Mouse (Mus musculus): ENCODE data around the gene Gpr143. TPM values are rescaled to one million over a fixed set of nuclear protein-coding genes. Genes with fewer than 3 reads are reported as not detected.

Gpr143 gene
- polyA plus RNA-seq, 2 experiments, result 0.29 to 0.39 TPM

- Histone ChIP-seq H3K9ac (ENCODE audit: low read depth, low read length, severe bottlenecking) (peak within 1 kb of the TSS; percentile 61), H3K27ac (replicated peaks; ENCODE audit: low read depth, low read length) (0 out of 2 replicates have a peak within 1 kb of the TSS, but pooled peaks have one; percentile 19), H3K9me3 (ENCODE audit: control insufficient read depth, low read length) (no peaks in the 10 kb centered on the region), H3K27me3 (ENCODE audit: control insufficient read depth, insufficient read depth, low read length) (peaks cover 4% of the 10 kb centered on the region; the same call in 1 of the 2 replicates), H3K4me2 (replicated peaks; ENCODE audit: low read depth, low read length, severe bottlenecking) (peak within 1 kb of the TSS; percentile 57), H3K36me3 (ENCODE audit: control insufficient read depth, insufficient read depth, low read length) (no peaks in the 10 kb centered on the region), H3K4me3 (replicated peaks; ENCODE audit: low read length) (peak within 1 kb of the TSS; percentile 55), H3K4me1 (ENCODE audit: control insufficient read depth, insufficient read depth, low read length) (no peaks in the 10 kb centered on the region)
- WGBS, result 21% methylated on average over 47 of the region's 55 CpGs
- ATAC-seq (ENCODE audit: low FRiP score, low read depth) (peak; percentile 80), DNase-seq (ENCODE audit: low spot score) (no peak)
- TF ChIP-seq POLR2A (IDR thresholded peaks at IDR 0.05; ENCODE audit: borderline replicate concordance, extremely low read depth, insufficient read depth, insufficient read length), result no peak
These were observed 12.7 kb upstream of the Gpr143 start, which contains the start of gene Shroom2 for GRCm38 (mm10) chrX:152768891-152769599. Gene Shroom2 (minus strand): TSS chrX:152769465.

- Histone ChIP-seq H3K4me1 (ENCODE audit: control insufficient read depth, insufficient read depth, low read length) (no peaks in the 10 kb centered on the region), H3K4me2 (replicated peaks; ENCODE audit: low read depth, low read length, severe bottlenecking) (peak overlapping the region; percentile 57), H3K9me3 (ENCODE audit: control insufficient read depth, low read length) (no peaks in the 10 kb centered on the region), H3K27me3 (ENCODE audit: control insufficient read depth, insufficient read depth, low read length) (peaks cover 4% of the 10 kb centered on the region; the same call in 1 of the 2 replicates), H3K4me3 (replicated peaks; ENCODE audit: low read length) (peak overlapping the region; percentile 55), H3K9ac (ENCODE audit: low read depth, low read length, severe bottlenecking) (peak overlapping the region; percentile 61), H3K36me3 (ENCODE audit: control insufficient read depth, insufficient read depth, low read length) (no peaks in the 10 kb centered on the region), H3K27ac (replicated peaks; ENCODE audit: low read depth, low read length) (0 out of 2 replicates have a peak overlapping the region, but pooled peaks have one; percentile 19)
- ATAC-seq (ENCODE audit: low FRiP score, low read depth) (peak; percentile 93), DNase-seq (ENCODE audit: low spot score) (peak; percentile 64)
- 24% methylated on average over 24 of the region's 48 CpGs for WGBS
- TF ChIP-seq POLR2A (IDR thresholded peaks at IDR 0.05; ENCODE audit: borderline replicate concordance, extremely low read depth, insufficient read depth, insufficient read length), result no peak
These were observed 12.0 kb upstream of the Gpr143 start for GRCm38 (mm10) chrX:152769600-152770157.

GRCm38 (mm10) chrX:152788129-152788528, 6.4 kb downstream of the Gpr143 start:
- no peak for TF ChIP-seq POLR2A (IDR thresholded peaks at IDR 0.05; ENCODE audit: borderline replicate concordance, extremely low read depth, insufficient read depth, insufficient read length)
- no peaks in the 10 kb centered on the region for H3K27me3 ChIP-seq (ENCODE audit: control insufficient read depth, insufficient read depth, low read length)
- ATAC-seq (ENCODE audit: low FRiP score, low read depth), result no peak
- 82% methylated on average over 1 of the region's 1 CpGs for WGBS
- no peak overlapping the region for H3K4me2 ChIP-seq (replicated peaks; ENCODE audit: low read depth, low read length, severe bottlenecking)
- H3K9ac ChIP-seq (ENCODE audit: low read depth, low read length, severe bottlenecking), result no peak overlapping the region
- H3K27ac ChIP-seq (replicated peaks; ENCODE audit: low read depth, low read length), result no peak overlapping the region
- DNase-seq (ENCODE audit: low spot score), result no peak
- no peak overlapping the region for H3K4me3 ChIP-seq (replicated peaks; ENCODE audit: low read length)
- no peaks in the 10 kb centered on the region for H3K4me1 ChIP-seq (ENCODE audit: control insufficient read depth, insufficient read depth, low read length)
- no peaks in the 10 kb centered on the region for H3K36me3 ChIP-seq (ENCODE audit: control insufficient read depth, insufficient read depth, low read length)
- no peaks in the 10 kb centered on the region for H3K9me3 ChIP-seq (ENCODE audit: control insufficient read depth, low read length)

- 70% methylated on average over 2 of the region's 2 CpGs for WGBS
These were observed 6.9 kb downstream of the Gpr143 start for GRCm38 (mm10) chrX:152788611-152789010.

GRCm38 (mm10) chrX:152805317-152805716, 23.6 kb downstream of the Gpr143 start:
- no peak overlapping the region for H3K9ac ChIP-seq (ENCODE audit: low read depth, low read length, severe bottlenecking)
- no peaks in the 10 kb centered on the region for H3K9me3 ChIP-seq (ENCODE audit: control insufficient read depth, low read length)
- H3K27ac ChIP-seq (replicated peaks; ENCODE audit: low read depth, low read length), result no peak overlapping the region
- no peak for TF ChIP-seq POLR2A (IDR thresholded peaks at IDR 0.05; ENCODE audit: borderline replicate concordance, extremely low read depth, insufficient read depth, insufficient read length)
- no peaks in the 10 kb centered on the region for H3K4me1 ChIP-seq (ENCODE audit: control insufficient read depth, insufficient read depth, low read length)
- no peak overlapping the region for H3K4me3 ChIP-seq (replicated peaks; ENCODE audit: low read length)
- H3K27me3 ChIP-seq (ENCODE audit: control insufficient read depth, insufficient read depth, low read length), result no peaks in the 10 kb centered on the region
- no peak overlapping the region for H3K4me2 ChIP-seq (replicated peaks; ENCODE audit: low read depth, low read length, severe bottlenecking)
- H3K36me3 ChIP-seq (ENCODE audit: control insufficient read depth, insufficient read depth, low read length), result no peaks in the 10 kb centered on the region
- ATAC-seq (ENCODE audit: low FRiP score, low read depth) (no peak), DNase-seq (ENCODE audit: low spot score) (no peak)

More at GRCm38 (mm10) chrX:152788611-152789010, 6.9 kb downstream of the Gpr143 start:
- H3K9me3 ChIP-seq (ENCODE audit: control insufficient read depth, low read length), result no peaks in the 10 kb centered on the region
- no peak overlapping the region for H3K27ac ChIP-seq (replicated peaks; ENCODE audit: low read depth, low read length)
- TF ChIP-seq POLR2A (IDR thresholded peaks at IDR 0.05; ENCODE audit: borderline replicate concordance, extremely low read depth, insufficient read depth, insufficient read length), result no peak
- H3K4me1 ChIP-seq (ENCODE audit: control insufficient read depth, insufficient read depth, low read length), result no peaks in the 10 kb centered on the region
- H3K4me2 ChIP-seq (replicated peaks; ENCODE audit: low read depth, low read length, severe bottlenecking), result no peak overlapping the region
- no peak overlapping the region for H3K9ac ChIP-seq (ENCODE audit: low read depth, low read length, severe bottlenecking)
- no peaks in the 10 kb centered on the region for H3K27me3 ChIP-seq (ENCODE audit: control insufficient read depth, insufficient read depth, low read length)
- H3K36me3 ChIP-seq (ENCODE audit: control insufficient read depth, insufficient read depth, low read length), result no peaks in the 10 kb centered on the region
- H3K4me3 ChIP-seq (replicated peaks; ENCODE audit: low read length), result no peak overlapping the region
- no peak for ATAC-seq (ENCODE audit: low FRiP score, low read depth)
- no peak for DNase-seq (ENCODE audit: low spot score)
